Mouse (Mus musculus) adrenal gland, postnatal 36 days (tissue): ENCODE data around the gene Ins1. TPM values are rescaled to one million over a fixed set of nuclear protein-coding genes. Genes with fewer than 3 reads are reported as not detected.

Source experiments
- DNase-seq, 2 experiments: peaks; one replicate each; pipeline ENCODE4 v3.0.0; 2021; ENCODE audit warnings: mixed read lengths in 1 of 2
- long read RNA-seq, 2 experiments: library from polyadenylated mRNA; stranded (forward); transcript quantifications; one replicate each; pipeline ENCODE4 v2.0.0; 2021; ENCODE audit warnings: borderline sequencing depth in 2 of 2
- total RNA-seq, 2 experiments: library from RNA; stranded (reverse); gene quantifications; 2 replicates each; pipeline ENCODE4 v1.2.3; 2021

Gene Ins1
- not detected for total RNA-seq
- long read RNA-seq, experiment 1 = 0 reads
- long read RNA-seq, experiment 2, transcript Ins1-201 (2 exons, 1,062 nt) = major isoform, 8 of 23 reads
- long read RNA-seq, experiment 2, partial matches to known transcripts = 0 of 23 reads
- long read RNA-seq, experiment 2, other reads (novel, unspliced or antisense) = 15 of 23 reads

- no peak for DNase-seq
These were observed at the start of gene Ins1 for GRCm38 (mm10) chr19:52263997-52264396. Gene Ins1 (plus strand): TSS chr19:52264297.
